Mouse (Mus musculus) thymus, adult 2 months (tissue): ENCODE results near the gene Hand1. TPM values are rescaled to one million over a fixed set of nuclear protein-coding genes. Genes with fewer than 3 reads are reported as not detected.

Experiments used
- DNase-seq: peaks from one replicate; pipeline ENCODE4 v3.0.0; 2021
- H3K27ac ChIP-seq: fragments of 200-500 bp; 2 replicates; pipeline ENCODE4 v1.5.1; 2012; ENCODE audit warnings: low read length, control low read depth; ENCODE audit not compliant: control insufficient read depth, insufficient read depth
- H3K27me3 ChIP-seq: fragments of 200-500 bp; 2 replicates; pipeline ENCODE4 v1.6.1; 2012; ENCODE audit warnings: mild to moderate bottlenecking, low read length, moderate library complexity, mixed read lengths; ENCODE audit not compliant: control insufficient read depth, insufficient read depth
- H3K36me3 ChIP-seq: fragments of 200-500 bp; 2 replicates; pipeline ENCODE4 v1.6.1; 2012; ENCODE audit warnings: mild to moderate bottlenecking, low read length, moderate library complexity; ENCODE audit not compliant: control insufficient read depth, insufficient read depth
- H3K4me1 ChIP-seq: fragments of 200-500 bp; replicated peaks from 2 replicates; pipeline ENCODE4 v1.6.1; 2012; ENCODE audit warnings: low read length; ENCODE audit not compliant: control insufficient read depth, insufficient read depth
- H3K4me3 ChIP-seq: fragments of 200-500 bp; 2 replicates; pipeline ENCODE4 v1.5.1; 2012; ENCODE audit warnings: mild to moderate bottlenecking, low read length, control low read depth, moderate library complexity; ENCODE audit not compliant: control insufficient read depth, insufficient read depth
- CTCF ChIP-seq: fragments of 200-500 bp; IDR thresholded peaks from 2 replicates; pipeline ENCODE4 v1.5.1; 2012; ENCODE audit warnings: mild to moderate bottlenecking, control low read depth, low read length, moderate library complexity, borderline replicate concordance; ENCODE audit not compliant: control insufficient read depth, poor library complexity, insufficient read depth; ENCODE audit errors: extremely low read depth
- POLR2A ChIP-seq: fragments of 200-500 bp; IDR thresholded peaks from 2 replicates; pipeline ENCODE4 v1.6.1; 2012; ENCODE audit warnings: mild to moderate bottlenecking, low read length, control low read depth, moderate library complexity; ENCODE audit not compliant: control insufficient read depth, poor library complexity, insufficient read depth; ENCODE audit errors: extremely low read depth
- WGBS: fragments of 180-500 bp; shearing (Covaris S2); methylation state at CpG from one replicate; pipeline ENCODE4 v1.1.7; 2018; 5-methylcytosine and 5-hydroxymethylcytosine counted together
- polyA plus RNA-seq: library from polyadenylated mRNA; depleted of rRNA; stranded (reverse); fragments of >200 nt; gene quantifications from 2 replicates; pipeline ENCODE4 v1.2.3, GENCODE M21; 2012; rRNA removed

The Hand1 gene
- polyA plus RNA-seq, 1 experiment = 0.30 TPM

DNA sequence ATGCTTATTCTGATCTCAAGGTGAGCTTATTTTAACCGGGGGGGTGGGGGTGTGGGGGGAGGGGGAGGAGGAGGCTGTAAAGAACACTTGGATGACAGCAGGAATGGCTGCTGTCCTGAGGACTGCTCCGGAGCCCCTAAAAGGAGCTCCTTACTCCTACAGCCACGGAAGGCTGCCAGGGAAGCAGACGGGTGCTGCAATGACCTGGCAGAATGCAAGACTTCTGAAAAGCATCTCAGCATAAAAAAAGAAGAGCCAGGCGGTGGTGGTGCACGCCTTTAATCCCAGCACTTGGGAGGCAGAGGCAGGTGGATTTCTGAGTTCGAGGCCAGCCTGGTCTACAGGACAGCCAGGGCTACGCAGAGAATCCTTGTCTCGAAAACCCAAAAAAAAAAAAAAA, 34.8 kb downstream of the Hand1 start:
- Histone ChIP-seq H3K4me3 (no peak overlapping the region), H3K36me3 (no peaks in the 10 kb centered on the region), H3K27me3 (no peaks in the 10 kb centered on the region), H3K27ac (no peak overlapping the region), H3K4me1 (peaks cover 17% of the 10 kb centered on the region)
- TF ChIP-seq POLR2A = no peak
- TF ChIP-seq CTCF = no peak
- 91% methylated on average over 9 of the region's 9 CpGs for WGBS
- no peak for DNase-seq

DNA sequence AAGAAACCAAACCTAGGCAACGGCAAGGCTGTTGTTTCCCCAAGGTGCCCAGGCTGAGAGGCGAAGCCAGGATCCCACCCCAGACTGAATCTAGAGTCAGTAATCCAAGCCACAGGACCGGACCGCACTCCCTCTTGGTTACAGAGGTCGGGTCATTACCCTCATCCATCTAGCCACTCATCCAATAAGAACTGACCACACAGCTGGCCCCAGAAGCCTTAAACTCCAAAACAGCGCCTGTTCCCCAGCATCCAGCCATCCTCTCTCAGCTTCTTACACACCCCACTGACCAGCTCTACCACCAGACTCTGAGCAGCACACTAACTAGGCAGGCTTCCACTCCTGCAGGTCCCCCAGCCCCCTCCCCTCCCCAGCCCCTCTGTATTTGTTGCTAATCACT, 37.5 kb downstream of the Hand1 start:
- no peaks in the 10 kb centered on the region for H3K27me3 ChIP-seq
- TF ChIP-seq POLR2A = no peak
- TF ChIP-seq CTCF = no peak
- peaks cover 8% of the 10 kb centered on the region; the same call in 1 of the 2 replicates for H3K4me1 ChIP-seq
- H3K4me3 ChIP-seq = no peak overlapping the region
- no peaks in the 10 kb centered on the region for H3K36me3 ChIP-seq
- no peak for DNase-seq
- no peak overlapping the region for H3K27ac ChIP-seq
- WGBS = 84% methylated on average over 6 of the region's 6 CpGs

DNA sequence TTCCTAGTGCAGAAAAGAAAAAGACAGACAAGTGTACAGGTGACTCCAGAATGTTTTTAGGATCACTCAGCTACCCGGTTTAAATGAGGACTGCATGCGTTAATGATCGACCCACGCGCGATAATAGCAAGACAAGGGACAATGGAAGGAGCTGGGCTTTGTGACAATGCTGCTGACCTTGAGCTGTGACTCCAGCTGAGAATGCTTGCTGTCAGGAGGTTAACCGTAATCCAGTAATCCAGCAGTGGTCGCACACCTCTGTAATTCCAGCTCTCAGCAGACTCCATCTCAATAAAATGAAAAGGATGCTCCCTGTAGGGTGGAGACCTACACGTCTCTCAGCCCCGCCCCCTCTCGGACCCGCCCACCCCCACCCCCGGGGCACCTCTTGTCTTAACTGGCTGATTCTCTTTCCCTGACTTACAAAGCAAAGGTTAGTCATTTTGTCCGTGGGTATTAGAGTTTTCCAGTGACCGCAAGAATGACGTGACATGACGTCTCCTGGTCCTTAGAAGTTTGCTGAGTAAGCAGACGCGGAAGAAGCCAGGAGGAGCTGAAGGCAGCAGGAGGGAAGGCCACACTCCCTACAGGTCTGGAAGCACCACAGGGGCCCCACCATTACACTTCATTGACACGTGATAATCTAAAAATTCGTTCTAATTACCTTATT, 41.6 kb downstream of the Hand1 start:
- Histone ChIP-seq H3K36me3 (no peaks in the 10 kb centered on the region), H3K27me3 (no peaks in the 10 kb centered on the region), H3K4me1 (0 out of 2 replicates have a peak, but pooled peaks cover 4% of the 10 kb centered on the region), H3K27ac (no peak overlapping the region), H3K4me3 (no peak overlapping the region)
- TF ChIP-seq POLR2A (no peak), CTCF (no peak)
- no peak for DNase-seq
- 40% methylated on average over 21 of the region's 21 CpGs for WGBS

DNA sequence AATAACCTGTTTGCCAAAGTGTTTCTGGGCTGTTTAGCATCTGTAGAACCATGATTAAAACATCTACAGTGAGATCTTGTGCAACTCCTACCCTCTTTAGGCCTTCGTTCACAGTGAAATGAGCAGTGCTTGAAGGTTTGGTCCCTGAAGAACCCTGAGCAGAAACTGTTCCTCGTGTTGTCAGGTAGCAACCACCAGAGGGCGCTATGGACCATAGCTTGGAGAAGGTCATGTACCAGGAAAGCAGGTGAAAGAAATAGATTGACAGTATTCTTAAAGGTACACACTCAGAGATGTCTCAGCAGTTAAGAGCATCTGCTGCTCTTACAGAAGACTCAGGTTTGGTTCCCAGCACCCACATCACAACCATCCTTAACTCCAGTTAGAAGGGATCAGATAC, 44.7 kb downstream of the Hand1 start:
- DNase-seq = peak; percentile 74
- no peak overlapping the region for H3K4me3 ChIP-seq

DNA sequence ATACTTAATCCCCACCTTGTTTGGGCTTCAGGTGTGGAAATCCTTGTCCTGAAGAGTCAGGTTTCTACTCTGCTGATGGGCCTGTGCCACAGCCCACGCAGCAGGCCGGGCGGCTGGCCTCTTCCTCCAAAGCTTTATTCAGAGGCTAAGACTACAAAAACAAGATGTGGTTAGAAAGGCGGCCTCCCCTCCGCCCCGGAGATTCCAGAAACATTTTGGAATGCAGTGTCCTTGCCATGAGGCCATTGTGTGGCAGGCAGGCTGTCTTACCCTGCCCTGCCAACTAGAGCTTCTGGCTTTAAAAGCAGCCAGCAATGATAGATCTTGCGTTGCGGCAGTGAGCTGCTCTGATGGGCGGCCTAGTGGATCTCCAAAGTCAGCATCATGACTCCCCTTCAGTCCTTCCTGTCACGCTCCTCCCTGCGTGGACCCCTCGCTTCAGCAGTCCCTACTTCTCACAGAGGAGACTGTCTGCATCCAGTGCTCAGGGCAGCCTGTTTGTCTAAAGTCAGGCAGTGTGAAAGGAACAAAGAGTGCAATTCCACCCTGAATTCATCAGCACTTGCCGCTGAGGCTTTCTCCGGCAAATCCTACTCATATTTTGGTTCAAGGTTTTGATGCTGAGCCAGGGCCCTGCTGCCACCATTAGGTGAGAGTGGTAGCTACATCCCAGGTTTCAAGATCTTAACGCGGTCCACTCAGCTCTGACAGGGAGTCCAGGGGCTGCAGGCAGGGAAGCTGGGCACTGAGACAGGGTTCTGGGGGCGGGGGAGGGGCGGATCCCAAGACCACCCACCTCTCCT, 45.8 kb downstream of the Hand1 start:
- 90% methylated on average over 18 of the region's 18 CpGs for WGBS
- Histone ChIP-seq H3K4me1 (0 out of 2 replicates have a peak, but pooled peaks cover 2% of the 10 kb centered on the region), H3K27me3 (no peaks in the 10 kb centered on the region), H3K4me3 (no peak overlapping the region), H3K36me3 (peaks cover 5% of the 10 kb centered on the region), H3K27ac (no peak overlapping the region)
- TF ChIP-seq CTCF (no peak), POLR2A (no peak)
- DNase-seq = no peak

More for the DNA sequence above, 44.7 kb downstream of the Hand1 start:
- no peak for TF ChIP-seq CTCF
- no peak for TF ChIP-seq POLR2A
- Histone ChIP-seq H3K27me3 (no peaks in the 10 kb centered on the region), H3K4me1 (0 out of 2 replicates have a peak, but pooled peaks cover 2% of the 10 kb centered on the region), H3K36me3 (peaks cover 5% of the 10 kb centered on the region), H3K27ac (no peak overlapping the region)
- WGBS = 27% methylated on average over 3 of the region's 3 CpGs

DNA sequence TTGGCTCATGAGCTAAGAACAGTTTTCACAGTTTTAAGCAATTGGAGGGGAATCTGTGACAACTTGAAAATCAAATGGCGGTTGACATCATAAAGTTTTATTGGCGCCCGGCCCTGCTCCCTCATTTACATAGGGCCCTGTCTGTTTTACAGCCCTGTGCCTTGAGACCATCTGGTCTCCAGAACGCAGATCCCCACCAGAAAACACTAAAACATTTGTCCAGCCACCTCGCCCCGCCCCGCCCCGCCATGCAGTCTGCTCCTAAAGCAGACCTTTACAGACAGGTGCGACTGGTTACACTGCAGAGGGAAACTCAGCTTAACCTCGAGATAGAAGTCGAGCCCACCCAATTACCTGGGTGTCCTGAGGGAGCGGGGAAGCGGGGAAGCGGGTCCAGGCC, 52.8 kb downstream of the Hand1 start:
- TF ChIP-seq POLR2A (no peak), CTCF (no peak)
- Histone ChIP-seq H3K27ac (no peak overlapping the region), H3K4me3 (no peak overlapping the region), H3K4me1 (no peaks in the 10 kb centered on the region), H3K36me3 (peaks cover 11% of the 10 kb centered on the region; the same call in 1 of the 2 replicates), H3K27me3 (no peaks in the 10 kb centered on the region)
- 95% methylated on average over 14 of the region's 14 CpGs for WGBS
- no peak for DNase-seq

Other genes starting within 250 kb of the Hand1 start
- gene Galnt10, start 187.4 kb downstream of the Hand1 start, polyA plus RNA-seq = 28.0 and 48.9 TPM in 2 replicates
- gene Sap30l, start 31.2 kb downstream of the Hand1 start, polyA plus RNA-seq = 37.1 and 51.0 TPM in 2 replicates
- gene Larp1, start 176.2 kb upstream of the Hand1 start, polyA plus RNA-seq = 54.4 and 64.4 TPM in 2 replicates